Mouse (Mus musculus): ENCODE measurements around the gene Fam129a.

Gene Fam129a

GRCm38 (mm10) chr1:151570981-151571837 is at the start of gene Fam129a:
Gene Fam129a, plus strand, starts transcription at chr1:151571186.
- DNase-seq (ENCODE audit: low read depth, low spot score) = no peak

- no peak for DNase-seq (ENCODE audit: low read depth, low spot score)
Measured at GRCm38 (mm10) chr1:151526701-151527100, 44.3 kb upstream of the Fam129a start.

- no peak for DNase-seq (ENCODE audit: low read depth, low spot score)
Measured at GRCm38 (mm10) chr1:151543796-151544477, 27.0 kb upstream of the Fam129a start.

- no peak for DNase-seq (ENCODE audit: low read depth, low spot score)
Measured at GRCm38 (mm10) chr1:151544581-151544980, 26.4 kb upstream of the Fam129a start.

GRCm38 (mm10) chr1:151545571-151545970 is 25.4 kb upstream of the Fam129a start:
- no peak for DNase-seq (ENCODE audit: low read depth, low spot score)

GRCm38 (mm10) chr1:151548896-151549610 is 21.9 kb upstream of the Fam129a start:
- DNase-seq (ENCODE audit: low read depth, low spot score) = no peak

- DNase-seq (ENCODE audit: low read depth, low spot score) = no peak
Measured at GRCm38 (mm10) chr1:151549794-151550193, 21.2 kb upstream of the Fam129a start.

GRCm38 (mm10) chr1:151550587-151551479 is 20.2 kb upstream of the Fam129a start:
- DNase-seq (ENCODE audit: low read depth, low spot score) = no peak

GRCm38 (mm10) chr1:151560536-151560935 is 10.4 kb upstream of the Fam129a start:
- DNase-seq (ENCODE audit: low read depth, low spot score) = no peak

GRCm38 (mm10) chr1:151563401-151563800 is 7.6 kb upstream of the Fam129a start:
- DNase-seq (ENCODE audit: low read depth, low spot score) = no peak

- no peak for DNase-seq (ENCODE audit: low read depth, low spot score)
Measured at GRCm38 (mm10) chr1:151563893-151564292, 7.1 kb upstream of the Fam129a start.

GRCm38 (mm10) chr1:151564377-151564776 is 6.6 kb upstream of the Fam129a start:
- peak; percentile 31 for DNase-seq (ENCODE audit: low read depth, low spot score)

- DNase-seq (ENCODE audit: low read depth, low spot score) = no peak
Measured at GRCm38 (mm10) chr1:151568682-151569081, 2.3 kb upstream of the Fam129a start.

GRCm38 (mm10) chr1:151571838-151572578 is 1.0 kb downstream of the Fam129a start:
- no peak for DNase-seq (ENCODE audit: low read depth, low spot score)

GRCm38 (mm10) chr1:151572601-151573320 is 1.8 kb downstream of the Fam129a start:
- DNase-seq (ENCODE audit: low read depth, low spot score) = no peak

GRCm38 (mm10) chr1:151580200-151580982 is 9.4 kb downstream of the Fam129a start:
- DNase-seq (ENCODE audit: low read depth, low spot score) = no peak

- DNase-seq (ENCODE audit: low read depth, low spot score) = no peak
Measured at GRCm38 (mm10) chr1:151581454-151581853, 10.5 kb downstream of the Fam129a start.

- DNase-seq (ENCODE audit: low read depth, low spot score) = no peak
Measured at GRCm38 (mm10) chr1:151581977-151582376, 11.0 kb downstream of the Fam129a start.

All from retina, postnatal 7 days (tissue).